Mouse (Mus musculus) v-Abl transformed pro-B cells (cell line): Measurements from ENCODE around the gene Acads.

ENCODE experiments used
- in situ Hi-C, 2 experiments: fragments of 400-800 bp; cut with MboI; formaldehyde crosslinking; loops; one replicate each; pipeline ENCODE4 v1.15.1; 2025; ENCODE audit not compliant: unreplicated experiment in 2 of 2

The Acads gene

DNA sequence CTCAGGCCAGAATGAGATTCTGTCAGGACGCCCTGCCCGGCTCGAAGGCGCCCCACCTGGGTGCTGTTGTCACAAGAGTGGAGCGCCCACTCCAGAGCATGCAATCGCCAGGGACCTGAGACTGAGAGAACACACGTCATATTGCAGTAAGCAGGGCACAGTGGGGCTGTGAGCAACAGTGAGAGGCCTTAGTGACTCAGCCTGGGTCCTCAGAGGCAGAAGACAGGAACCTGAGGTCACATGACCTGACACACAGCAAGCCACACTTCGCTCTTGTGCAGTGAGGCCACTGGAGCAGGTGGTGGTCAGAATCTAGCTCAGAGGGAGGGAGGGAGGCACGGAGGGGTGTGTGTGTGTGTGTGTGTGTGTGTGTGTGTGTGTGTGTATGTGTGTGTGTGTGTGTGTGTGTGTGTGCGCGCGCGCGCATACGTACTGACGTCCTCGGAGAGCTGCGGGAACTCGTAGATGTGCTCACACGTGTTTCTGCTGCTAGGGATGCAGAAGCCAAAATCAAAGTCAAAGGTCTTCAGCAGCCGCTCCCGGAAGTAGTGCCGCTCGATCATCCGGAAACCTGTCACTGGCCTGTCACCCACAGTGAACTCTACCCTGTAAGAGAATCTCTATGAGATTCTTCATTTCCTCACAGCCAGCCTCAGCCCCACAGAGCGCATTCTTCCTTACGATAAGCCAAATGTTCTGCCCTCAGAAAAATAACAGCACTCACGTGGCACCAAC is 7.6 kb upstream of the Acads start:
- in situ Hi-C loops, result loop anchor here (5.0 to 10.0 kb wide), 5 partner anchors 41 to 218 kb away; partner anchors contain the start of genes Cox6a1 (in 1 of the 2), Gatc (in 1 of the 2), Pop5 (in 1 of the 2) and Triap1 (in 1 of the 2)

GRCm38 (mm10) chr5:115125211-115125871 is 6.2 kb upstream of the Acads start:
- in situ Hi-C loops, result loop anchor here (5.0 to 10.0 kb wide), 5 partner anchors 42 to 219 kb away; partner anchors contain the start of genes Cox6a1 (in 1 of the 2), Gatc (in 1 of the 2), Pop5 (in 1 of the 2) and Triap1 (in 1 of the 2)

DNA sequence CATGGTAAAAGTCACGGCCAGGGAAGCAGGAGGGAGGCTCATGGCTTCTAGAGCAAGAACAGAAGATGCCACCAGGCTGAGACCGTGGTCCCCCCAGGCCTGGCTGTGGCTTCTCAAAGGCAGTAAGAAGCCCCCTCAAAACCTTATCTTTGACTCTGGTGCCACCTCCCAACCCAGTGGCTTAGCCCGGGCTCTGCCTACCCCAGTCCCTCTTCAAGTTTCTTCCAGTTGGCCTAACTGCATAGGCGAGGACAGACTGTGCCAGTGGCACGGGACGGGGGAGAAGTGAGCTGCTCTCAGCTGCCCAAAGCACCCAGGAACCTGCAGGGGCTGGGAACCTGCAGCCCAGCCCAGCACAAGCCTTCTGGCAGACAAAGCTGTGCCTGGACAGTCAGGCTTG is 5.5 kb upstream of the Acads start:
- in situ Hi-C loops, result loop anchor here (5.0 to 25.0 kb wide), 6 partner anchors 43 to 412 kb away; partner anchors contain the start of genes Cox6a1 (in 1 of the 2), Gatc (in 1 of the 2), Pop5 (in 1 of the 2) and Tchp (in 1 of the 2)

DNA sequence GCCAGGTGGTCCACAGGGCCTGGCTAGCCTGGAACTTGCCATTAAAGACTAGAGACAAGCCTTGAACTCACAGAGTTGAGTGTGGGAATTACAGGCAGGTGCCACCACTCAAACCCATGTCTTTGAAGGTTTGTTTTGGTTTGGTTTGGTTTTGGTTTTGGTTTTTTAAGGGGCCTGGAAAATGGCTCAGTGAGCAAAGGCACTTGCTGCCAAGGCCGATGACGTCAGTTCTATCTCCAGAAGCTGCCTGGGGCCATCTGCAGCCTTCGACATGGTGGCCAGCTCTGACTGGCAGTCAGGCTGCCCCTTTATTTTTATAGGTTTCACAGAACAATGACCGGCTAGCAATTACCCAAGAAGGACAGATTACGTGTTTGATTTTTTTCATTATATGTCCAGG is 1.8 kb upstream of the Acads start:
- in situ Hi-C loops, result loop anchor here (10.0 to 25.0 kb wide), 2 partner anchors 224 to 409 kb away; partner anchors contain the start of genes Cox6a1 (in 1 of the 2), Gatc (in 1 of the 2), Tchp (in 1 of the 2) and Triap1 (in 1 of the 2)

GRCm38 (mm10) chr5:115117467-115117866 is 1.7 kb downstream of the Acads start:
- in situ Hi-C loops, result loop anchor here in 1 of 2 experiments (25.0 kb wide), 1 partner anchor 405 kb away; the partner anchor contains the start of gene Tchp

DNA sequence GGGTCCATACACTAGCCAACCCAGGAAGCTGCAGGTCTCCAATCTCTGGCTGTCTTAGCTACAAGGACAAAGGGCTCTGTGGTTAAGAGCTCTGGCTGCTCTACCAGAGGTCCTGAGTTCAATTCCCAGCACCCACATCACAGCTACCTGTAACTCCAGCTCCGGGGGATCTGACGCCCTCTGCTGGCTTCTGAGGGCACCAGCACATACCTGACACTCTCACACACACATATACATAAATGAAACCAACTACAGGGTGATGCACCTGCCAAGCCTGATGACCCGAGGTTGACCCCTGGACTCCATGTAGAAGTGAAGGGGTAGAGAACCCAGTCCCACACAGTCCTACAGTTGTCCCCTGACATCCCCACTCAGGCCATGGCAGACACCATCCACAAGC is 2.7 kb downstream of the Acads start:
- in situ Hi-C loops, result loop anchor here in 1 of 2 experiments (25.0 kb wide), 1 partner anchor 404 kb away; the partner anchor contains the start of gene Tchp

- in situ Hi-C loops, result loop anchor here in 1 of 2 experiments (25.0 kb wide), 1 partner anchor 402 kb away; the partner anchor contains the start of gene Tchp
These were observed 4.6 kb downstream of the Acads start for GRCm38 (mm10) chr5:115114501-115114900.

DNA sequence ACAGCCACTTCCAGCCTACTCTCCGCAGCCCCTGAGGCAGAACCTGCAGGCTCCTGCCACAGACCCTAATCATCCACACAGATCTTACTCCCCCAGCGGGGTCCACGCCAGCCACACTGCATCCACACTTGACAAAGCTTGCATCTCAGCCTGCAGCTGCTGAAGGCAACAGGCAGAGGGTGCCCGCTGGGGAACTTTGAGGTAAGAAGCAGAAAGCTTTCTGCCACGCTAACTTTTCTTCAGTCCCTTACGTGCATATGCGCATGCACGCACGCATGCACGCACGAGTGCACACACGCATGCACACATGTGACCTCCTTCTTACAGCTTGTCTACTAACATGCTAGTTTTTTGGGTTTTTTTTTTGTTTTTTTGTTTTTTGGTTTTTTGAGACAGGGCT is 5.9 kb downstream of the Acads start:
- in situ Hi-C loops, result loop anchor here in 1 of 2 experiments (25.0 kb wide), 1 partner anchor 401 kb away; the partner anchor contains the start of gene Tchp

DNA sequence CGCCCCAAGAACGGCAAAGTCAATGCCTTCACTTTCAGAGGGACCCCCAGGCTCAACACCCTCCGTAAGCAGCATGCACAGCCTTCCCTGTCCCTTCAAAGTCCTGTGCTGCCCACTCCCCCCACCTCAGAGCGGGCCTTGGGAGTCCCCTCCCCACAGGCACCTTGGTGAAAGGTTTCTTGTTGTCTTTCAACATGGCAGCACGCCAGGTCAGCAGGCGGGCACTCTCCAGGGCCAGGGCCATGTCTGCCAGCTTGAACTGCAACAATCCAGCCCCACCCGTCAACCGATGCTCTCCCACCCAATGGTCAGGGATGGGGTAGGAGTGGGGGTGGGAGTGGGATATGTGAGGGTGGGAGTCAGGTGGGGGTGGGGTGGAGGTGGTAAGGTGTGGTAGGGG is 8.0 kb downstream of the Acads start:
- in situ Hi-C loops, result loop anchor here in 1 of 2 experiments (25.0 kb wide), 1 partner anchor 399 kb away; the partner anchor contains the start of gene Tchp

GRCm38 (mm10) chr5:115103253-115103652 is 15.9 kb downstream of the Acads start:
- in situ Hi-C loops, result loop anchor here (10.0 to 25.0 kb wide), 2 partner anchors 128 to 391 kb away; partner anchors contain the start of genes Hnf1a (in 1 of the 2) and Tchp (in 1 of the 2)

GRCm38 (mm10) chr5:115102231-115102630 is 16.9 kb downstream of the Acads start:
- in situ Hi-C loops, result loop anchor here (10.0 to 25.0 kb wide), 2 partner anchors 127 to 390 kb away; partner anchors contain the start of genes Hnf1a (in 1 of the 2) and Tchp (in 1 of the 2)

DNA sequence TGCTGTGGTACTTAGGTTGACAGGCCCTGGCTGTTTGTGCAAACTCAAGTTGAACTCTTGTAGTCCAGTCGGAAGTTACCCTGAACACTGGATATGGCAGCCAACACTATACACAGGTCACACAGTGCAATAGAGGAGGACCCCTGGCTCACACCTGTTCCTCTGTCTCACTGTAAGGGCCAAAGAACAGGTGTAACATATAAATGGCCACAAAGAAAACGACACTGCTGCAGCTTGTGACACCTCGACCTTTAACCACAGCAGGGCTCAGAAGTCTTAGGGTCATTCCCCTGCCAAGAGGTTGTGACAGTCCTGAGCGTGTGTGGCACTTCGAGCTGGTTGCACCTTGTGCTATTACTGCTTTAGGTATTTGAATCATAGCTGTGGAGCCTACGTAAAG is 18.7 kb downstream of the Acads start:
- in situ Hi-C loops, result loop anchor here (10.0 to 25.0 kb wide), 2 partner anchors 126 to 388 kb away; partner anchors contain the start of genes Hnf1a (in 1 of the 2) and Tchp (in 1 of the 2)

DNA sequence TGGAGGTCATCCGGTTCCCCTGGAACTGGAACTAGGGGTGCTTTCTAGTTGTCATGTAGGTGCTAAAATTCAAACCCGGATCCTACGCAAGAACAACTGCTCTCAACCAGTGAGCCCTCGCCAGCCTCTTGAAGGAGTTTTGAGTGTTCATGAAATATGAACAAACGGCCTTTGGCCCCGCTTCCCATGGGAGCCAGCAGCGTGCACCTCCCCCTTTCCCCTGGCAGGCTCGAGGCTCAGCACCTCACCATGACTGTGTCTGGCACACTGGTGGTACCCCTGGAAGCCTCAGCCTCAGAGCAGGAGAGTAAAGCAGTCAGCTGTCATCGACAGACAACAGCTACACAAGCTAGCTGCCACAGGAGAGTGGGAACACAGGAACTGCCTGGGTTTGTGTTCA is 19.2 kb downstream of the Acads start:
- in situ Hi-C loops, result loop anchor here (10.0 to 25.0 kb wide), 2 partner anchors 125 to 388 kb away; partner anchors contain the start of genes Hnf1a (in 1 of the 2) and Tchp (in 1 of the 2)

DNA sequence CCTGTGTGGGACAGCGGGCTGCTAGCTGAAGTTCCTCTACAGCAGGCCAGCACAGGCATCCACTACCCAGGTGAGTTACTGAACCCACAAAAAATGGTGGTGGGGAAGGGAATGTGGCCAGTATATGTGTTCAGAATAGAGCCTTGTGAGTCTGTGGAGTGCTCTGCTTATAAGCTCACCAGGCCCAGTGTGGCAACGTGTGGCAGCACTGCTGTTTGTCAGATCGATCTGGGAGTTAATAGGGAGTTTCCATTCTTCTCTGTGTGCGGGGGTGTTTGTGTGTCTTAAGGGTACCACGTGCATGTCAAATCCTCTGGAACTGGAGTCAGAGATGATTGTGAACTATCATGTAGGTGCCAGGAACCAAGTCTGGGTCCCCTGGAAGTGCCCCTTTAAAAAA is 19.6 kb downstream of the Acads start:
- in situ Hi-C loops, result no loop called here

DNA sequence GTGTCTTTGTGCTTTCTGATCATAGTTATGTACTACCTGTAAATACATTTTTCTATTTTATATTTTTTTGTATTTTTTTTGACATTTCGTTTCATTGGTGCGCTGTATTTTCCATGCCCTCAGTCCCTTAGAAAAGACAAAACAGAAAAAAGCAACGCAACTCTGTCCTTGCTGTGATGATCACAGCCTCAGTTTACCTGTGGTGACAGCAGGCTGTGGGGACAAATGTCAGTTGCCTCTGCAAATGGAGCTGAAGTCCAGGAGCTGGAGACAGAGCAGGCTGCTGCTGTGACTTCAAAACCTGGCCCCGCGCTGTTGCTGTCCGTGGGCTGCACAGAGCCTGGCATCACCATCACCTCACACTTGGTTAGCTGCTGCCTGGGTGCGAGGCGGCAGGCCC is 21.0 kb downstream of the Acads start, which contains the start of gene Gm10401:
Gm10401 (minus strand) TSS at position 101 of the 400 bp plus-strand sequence.
- in situ Hi-C loops, result no loop called here

- in situ Hi-C loops, result no loop called here
These were observed 27.4 kb downstream of the Acads start for GRCm38 (mm10) chr5:115091776-115092175.

DNA sequence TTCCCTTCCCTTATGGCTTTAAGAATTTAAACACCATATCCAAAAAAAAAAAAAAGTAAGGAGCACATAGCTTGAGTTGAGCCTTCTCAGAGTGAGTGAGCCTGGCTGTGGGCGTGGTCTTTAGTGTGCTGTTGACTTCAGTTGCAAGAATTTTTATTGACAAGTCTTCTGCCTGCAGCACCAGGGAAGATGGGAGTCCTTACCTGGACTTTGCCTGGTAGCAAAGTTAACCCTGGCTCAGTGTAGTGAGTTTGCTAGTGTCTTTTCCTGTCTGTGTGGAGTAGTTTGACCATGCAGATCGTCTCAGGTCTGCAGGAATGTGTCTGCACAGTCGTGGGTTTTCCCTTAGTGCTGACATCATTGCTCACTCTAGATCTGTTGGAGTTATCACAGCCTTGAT is 28.1 kb downstream of the Acads start:
- in situ Hi-C loops, result no loop called here

GRCm38 (mm10) chr5:115089592-115090268 is 29.4 kb downstream of the Acads start:
- in situ Hi-C loops, result no loop called here

- in situ Hi-C loops, result no loop called here
These were observed 33.5 kb downstream of the Acads start for GRCm38 (mm10) chr5:115085675-115086074.

DNA sequence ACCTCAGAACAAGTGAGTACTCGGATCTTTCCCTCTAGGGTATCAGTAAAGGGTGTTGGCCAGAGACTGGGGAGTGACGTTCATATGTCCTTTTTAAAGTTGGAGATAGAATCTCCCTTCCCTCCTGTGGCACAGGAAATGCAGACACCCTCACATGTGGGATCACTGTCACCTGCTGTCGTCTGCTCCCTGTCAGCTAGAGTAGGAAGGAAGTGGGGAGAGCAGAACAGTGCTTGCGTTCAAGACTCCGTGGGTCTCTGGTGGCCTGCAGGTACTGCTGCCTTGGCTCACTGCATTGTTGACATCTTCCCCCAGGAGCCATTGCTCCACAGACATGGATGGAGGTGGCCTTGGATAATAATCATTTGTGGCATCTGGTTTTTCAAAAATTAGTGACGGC is 35.7 kb downstream of the Acads start:
- in situ Hi-C loops, result no loop called here
